Mouse (Mus musculus) CH12F3 (cell line): ENCODE measurements around the gene Gm8897.
"Not testable (repeated sequence)": the region's sequence is repeated elsewhere in the genome, so short reads cannot be mapped to it uniquely, and the experiment has no call there.

ENCODE experiments used
- in situ Hi-C: fragments of 300-500 bp; cut with MboI; formaldehyde crosslinking; loops from 2 replicates; pipeline ENCODE4 v1.14.3; 2020; ENCODE audit warnings: low sequenced_read_pairs

Gene Gm8897

GRCm38 (mm10) chr5:11416118-11416517 is at the start of gene Gm8897:
Gm8897 (plus strand) TSS chr5:11416418.
- in situ Hi-C loops: not testable (repeated sequence)

GRCm38 (mm10) chr5:11416691-11417090 is 473 bp downstream of the Gm8897 start:
- in situ Hi-C loops: not testable (repeated sequence)
